Mouse (Mus musculus): ENCODE results near the gene Ralgapa2. TPM values are rescaled to one million over a fixed set of nuclear protein-coding genes. Genes with fewer than 3 reads are reported as not detected.

The Ralgapa2 gene
- polyA plus RNA-seq, 1 experiment, result 17.8 TPM

- Histone ChIP-seq H3K36me3 (ENCODE audit: control insufficient read depth, insufficient read depth, low read length) (no peaks in the 10 kb centered on the region), H3K27ac (ENCODE audit: control insufficient read depth, insufficient read depth, low read length) (no peak overlapping the region), H3K4me1 (replicated peaks; ENCODE audit: control insufficient read depth, insufficient read depth, low read length) (no peaks in the 10 kb centered on the region), H3K4me3 (ENCODE audit: control insufficient read depth, insufficient read depth, low read length) (no peak overlapping the region), H3K27me3 (ENCODE audit: control insufficient read depth, insufficient read depth, low read length) (no peaks in the 10 kb centered on the region)
- no peak for DNase-seq
- TF ChIP-seq POLR2A (IDR thresholded peaks at IDR 0.05; ENCODE audit: control insufficient read depth, extremely low read depth, insufficient read depth, low read length, poor library complexity), result no peak
- no peak for TF ChIP-seq CTCF (IDR thresholded peaks at IDR 0.05; ENCODE audit: borderline replicate concordance, control insufficient read depth, extremely low read depth, insufficient read depth, low read length, poor library complexity)
- 95% methylated on average over 1 of the region's 1 CpGs for WGBS
Measured at GRCm38 (mm10) chr2:146300500-146301020, 211.6 kb downstream of the Ralgapa2 start.

GRCm38 (mm10) chr2:146299841-146300460 lies 212.2 kb downstream of the Ralgapa2 start:
- H3K36me3 ChIP-seq (ENCODE audit: control insufficient read depth, insufficient read depth, low read length), result no peaks in the 10 kb centered on the region

DNA sequence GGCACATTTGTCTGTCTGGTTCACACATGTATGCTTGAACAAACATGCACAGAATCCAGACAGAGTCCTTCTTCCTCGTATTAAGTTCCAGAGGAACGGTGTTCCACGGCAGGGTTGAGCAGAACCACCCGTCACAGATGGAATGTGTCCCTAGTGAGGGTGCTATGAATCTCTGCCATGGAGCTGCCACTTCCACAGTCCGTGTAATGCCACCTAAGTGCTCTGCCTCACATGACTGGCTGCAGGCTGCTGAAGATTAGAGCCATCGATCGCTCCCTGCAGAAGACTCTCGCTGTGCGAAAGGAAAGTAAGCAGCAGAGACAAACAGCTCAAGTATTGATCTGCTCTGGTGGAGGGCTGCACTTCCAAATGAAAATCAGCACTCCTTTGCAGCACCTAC lies 218.6 kb downstream of the Ralgapa2 start:
- WGBS, result 97% methylated on average over 9 of the region's 9 CpGs
- Histone ChIP-seq H3K4me3 (ENCODE audit: control insufficient read depth, insufficient read depth, low read length) (no peak overlapping the region), H3K27ac (ENCODE audit: control insufficient read depth, insufficient read depth, low read length) (no peak overlapping the region), H3K4me1 (replicated peaks; ENCODE audit: control insufficient read depth, insufficient read depth, low read length) (no peaks in the 10 kb centered on the region), H3K27me3 (ENCODE audit: control insufficient read depth, insufficient read depth, low read length) (no peaks in the 10 kb centered on the region), H3K36me3 (ENCODE audit: control insufficient read depth, insufficient read depth, low read length) (no peaks in the 10 kb centered on the region)
- TF ChIP-seq CTCF (IDR thresholded peaks at IDR 0.05; ENCODE audit: borderline replicate concordance, control insufficient read depth, extremely low read depth, insufficient read depth, low read length, poor library complexity) (no peak), POLR2A (IDR thresholded peaks at IDR 0.05; ENCODE audit: control insufficient read depth, extremely low read depth, insufficient read depth, low read length, poor library complexity) (no peak)
- no peak for DNase-seq

More at GRCm38 (mm10) chr2:146299841-146300460, 212.2 kb downstream of the Ralgapa2 start:
- Histone ChIP-seq H3K27ac (ENCODE audit: control insufficient read depth, insufficient read depth, low read length) (no peak overlapping the region), H3K4me3 (ENCODE audit: control insufficient read depth, insufficient read depth, low read length) (no peak overlapping the region), H3K4me1 (replicated peaks; ENCODE audit: control insufficient read depth, insufficient read depth, low read length) (no peaks in the 10 kb centered on the region), H3K27me3 (ENCODE audit: control insufficient read depth, insufficient read depth, low read length) (no peaks in the 10 kb centered on the region)
- TF ChIP-seq CTCF (IDR thresholded peaks at IDR 0.05; ENCODE audit: borderline replicate concordance, control insufficient read depth, extremely low read depth, insufficient read depth, low read length, poor library complexity) (no peak), POLR2A (IDR thresholded peaks at IDR 0.05; ENCODE audit: control insufficient read depth, extremely low read depth, insufficient read depth, low read length, poor library complexity) (no peak)
- DNase-seq, result no peak
- 84% methylated on average over 3 of the region's 3 CpGs for WGBS

DNA sequence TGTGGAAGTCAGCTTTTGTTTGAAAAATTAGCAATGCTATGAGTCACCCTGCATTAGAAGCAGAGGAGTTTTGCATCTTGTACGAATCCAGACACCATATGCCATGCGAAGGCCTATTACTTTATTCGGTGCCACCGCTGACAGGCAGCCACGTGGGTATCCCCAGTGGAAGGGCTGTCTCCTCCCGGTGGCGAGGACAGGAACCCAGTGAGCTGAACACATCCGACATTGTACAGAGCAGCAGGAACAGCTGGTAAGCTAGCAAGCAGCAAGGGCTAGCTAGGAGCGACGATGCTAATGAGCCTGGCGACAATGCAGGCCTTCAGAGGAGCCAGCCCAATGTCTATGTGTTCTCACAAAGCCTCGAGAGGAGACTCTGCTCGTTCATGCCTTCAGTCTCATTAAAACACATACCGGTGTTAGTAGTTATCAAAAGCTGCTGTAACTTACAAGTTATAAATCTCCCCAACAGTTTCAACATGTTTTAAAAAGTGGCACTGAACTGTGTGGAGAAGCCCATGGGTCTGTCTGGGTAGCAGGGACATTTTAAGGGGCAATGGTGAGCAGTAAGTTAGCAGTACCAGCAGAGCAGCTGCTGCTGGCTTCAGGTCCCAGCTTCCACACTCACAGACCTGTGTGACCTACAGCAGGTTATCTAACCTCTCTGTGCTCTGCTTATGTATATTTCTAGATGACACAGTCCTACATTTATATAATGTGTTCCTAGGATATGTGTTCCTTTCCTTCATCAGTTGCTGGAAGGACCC lies 221.1 kb downstream of the Ralgapa2 start:
- 80% methylated on average over 14 of the region's 14 CpGs for WGBS
- Histone ChIP-seq H3K27me3 (ENCODE audit: control insufficient read depth, insufficient read depth, low read length) (no peaks in the 10 kb centered on the region), H3K4me3 (ENCODE audit: control insufficient read depth, insufficient read depth, low read length) (no peak overlapping the region), H3K36me3 (ENCODE audit: control insufficient read depth, insufficient read depth, low read length) (no peaks in the 10 kb centered on the region), H3K4me1 (replicated peaks; ENCODE audit: control insufficient read depth, insufficient read depth, low read length) (no peaks in the 10 kb centered on the region), H3K27ac (ENCODE audit: control insufficient read depth, insufficient read depth, low read length) (no peak overlapping the region)
- TF ChIP-seq POLR2A (IDR thresholded peaks at IDR 0.05; ENCODE audit: control insufficient read depth, extremely low read depth, insufficient read depth, low read length, poor library complexity) (no peak), CTCF (IDR thresholded peaks at IDR 0.05; ENCODE audit: borderline replicate concordance, control insufficient read depth, extremely low read depth, insufficient read depth, low read length, poor library complexity) (no peak)
- DNase-seq, result no peak

DNA sequence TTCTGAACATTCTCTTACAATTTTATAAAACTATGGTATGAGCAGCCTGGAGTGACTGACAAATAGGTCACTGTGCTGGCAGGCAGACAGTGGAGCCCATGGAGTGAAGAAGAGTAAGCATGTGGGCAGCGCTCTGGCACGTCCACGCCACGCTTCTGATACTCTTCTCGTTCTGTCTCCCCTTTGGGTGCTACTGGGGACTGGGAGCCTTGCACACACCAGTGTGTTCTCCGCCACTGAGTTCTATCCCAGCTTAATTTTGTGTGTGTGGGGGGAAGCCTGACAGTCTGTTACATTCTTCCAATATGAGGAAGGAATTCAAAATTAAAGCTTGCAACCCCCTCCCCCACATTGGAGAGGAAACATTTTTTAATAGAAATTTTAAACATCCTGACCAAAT lies 221.8 kb downstream of the Ralgapa2 start:
- DNase-seq, result no peak
- no peak overlapping the region for H3K27ac ChIP-seq (ENCODE audit: control insufficient read depth, insufficient read depth, low read length)
- WGBS, result 99% methylated on average over 6 of the region's 6 CpGs
- H3K4me3 ChIP-seq (ENCODE audit: control insufficient read depth, insufficient read depth, low read length), result no peak overlapping the region
- H3K4me1 ChIP-seq (replicated peaks; ENCODE audit: control insufficient read depth, insufficient read depth, low read length), result no peaks in the 10 kb centered on the region
- no peaks in the 10 kb centered on the region for H3K27me3 ChIP-seq (ENCODE audit: control insufficient read depth, insufficient read depth, low read length)
- H3K36me3 ChIP-seq (ENCODE audit: control insufficient read depth, insufficient read depth, low read length), result no peaks in the 10 kb centered on the region
- TF ChIP-seq POLR2A (IDR thresholded peaks at IDR 0.05; ENCODE audit: control insufficient read depth, extremely low read depth, insufficient read depth, low read length, poor library complexity) (no peak), CTCF (IDR thresholded peaks at IDR 0.05; ENCODE audit: borderline replicate concordance, control insufficient read depth, extremely low read depth, insufficient read depth, low read length, poor library complexity) (no peak)

DNA sequence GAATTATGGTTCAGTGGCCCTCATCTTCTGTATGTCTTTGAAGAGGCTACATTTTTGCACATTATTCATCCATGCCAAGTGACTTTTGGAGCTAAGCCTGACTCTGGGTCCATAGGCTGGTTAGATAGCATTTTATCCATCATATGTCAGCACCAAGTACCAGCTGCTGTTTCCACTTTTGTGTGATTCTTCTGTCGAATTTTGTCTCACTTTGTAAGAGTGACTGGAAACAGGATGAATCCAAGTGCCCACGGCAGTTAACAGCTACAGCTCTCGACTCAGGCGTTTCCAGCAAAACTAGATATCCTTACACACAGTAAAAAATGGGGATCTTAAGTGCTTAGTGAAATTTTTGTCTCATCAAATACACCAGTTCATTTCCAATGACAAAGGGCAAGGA lies 222.8 kb downstream of the Ralgapa2 start:
- Histone ChIP-seq H3K4me1 (replicated peaks; ENCODE audit: control insufficient read depth, insufficient read depth, low read length) (no peaks in the 10 kb centered on the region), H3K4me3 (ENCODE audit: control insufficient read depth, insufficient read depth, low read length) (no peak overlapping the region), H3K27me3 (ENCODE audit: control insufficient read depth, insufficient read depth, low read length) (no peaks in the 10 kb centered on the region), H3K27ac (ENCODE audit: control insufficient read depth, insufficient read depth, low read length) (no peak overlapping the region), H3K36me3 (ENCODE audit: control insufficient read depth, insufficient read depth, low read length) (no peaks in the 10 kb centered on the region)
- no peak for DNase-seq
- WGBS, result 92% methylated on average over 4 of the region's 4 CpGs
- TF ChIP-seq POLR2A (IDR thresholded peaks at IDR 0.05; ENCODE audit: control insufficient read depth, extremely low read depth, insufficient read depth, low read length, poor library complexity) (no peak), CTCF (IDR thresholded peaks at IDR 0.05; ENCODE audit: borderline replicate concordance, control insufficient read depth, extremely low read depth, insufficient read depth, low read length, poor library complexity) (no peak)
